Mouse (Mus musculus) B cell, adult (primary cell): ENCODE data around the gene Ubqlnl. TPM values are rescaled to one million over a fixed set of nuclear protein-coding genes. Genes with fewer than 3 reads are reported as not detected.

Experiments used
- total RNA-seq: library from RNA; stranded (reverse); gene quantifications from 4 replicates; pipeline ENCODE4 v1.2.4, GENCODE M21; 2023; ENCODE audit not compliant: inconsistent age

Ubqlnl gene
- not detected in 4 replicates for total RNA-seq

GRCm38 (mm10) chr7:104150456-104150855 is at the start of gene Ubqlnl:
Gene Ubqlnl, minus strand, starts transcription at chr7:104150556.

GRCm38 (mm10) chr7:104195885-104196284 is 45.5 kb upstream of the Ubqlnl start, which contains the start of gene Olfr649:
Gene Olfr649, minus strand, starts transcription at chr7:104195985.

GRCm38 (mm10) chr7:104183292-104183691 is 32.9 kb upstream of the Ubqlnl start, which contains the start of gene Olfr648:
Gene Olfr648, minus strand, starts transcription at chr7:104183392.

GRCm38 (mm10) chr7:104143179-104143578 is 7.2 kb downstream of the Ubqlnl start, which contains the start of gene Ubqln3:
Gene Ubqln3, minus strand, starts transcription at chr7:104143279.

GRCm38 (mm10) chr7:104137305-104137704 is 13.1 kb downstream of the Ubqlnl start, which contains the start of gene Olfr643:
Gene Olfr643, minus strand, starts transcription at chr7:104137405.

GRCm38 (mm10) chr7:104129726-104130125 is 20.6 kb downstream of the Ubqlnl start, which contains the start of gene Ubqln5:
Gene Ubqln5, minus strand, starts transcription at chr7:104129826.

GRCm38 (mm10) chr7:104104757-104104972 is 45.7 kb downstream of the Ubqlnl start, which contains the start of gene Olfr646:
Gene Olfr646, plus strand, starts transcription at chr7:104104873.

Other genes starting within 250 kb of the Ubqlnl start
- gene Olfr65, start 247.1 kb downstream of the Ubqlnl start, total RNA-seq = not detected in 4 replicates
- gene Olfr631, start 221.7 kb downstream of the Ubqlnl start, total RNA-seq = not detected in 4 replicates
- gene Olfr632, start 216.2 kb downstream of the Ubqlnl start, total RNA-seq = not detected in 4 replicates
- gene Olfr633, start 206.1 kb downstream of the Ubqlnl start, total RNA-seq = not detected in 4 replicates
- not detected in 4 replicates for gene Olfr635, start 179.4 kb downstream of the Ubqlnl start, total RNA-seq
- gene Olfr638, start 151.8 kb downstream of the Ubqlnl start, total RNA-seq = not detected in 4 replicates
- 0.16 TPM in 1 of 4 replicates, not detected in the others for gene Olfr639, start 133.3 kb downstream of the Ubqlnl start, total RNA-seq
- gene Olfr640, start 125.0 kb downstream of the Ubqlnl start, total RNA-seq = not detected in 4 replicates
- not detected in 4 replicates for gene Olfr641, start 115.1 kb downstream of the Ubqlnl start, total RNA-seq
- gene Olfr642, start 97.9 kb downstream of the Ubqlnl start, total RNA-seq = not detected in 4 replicates
- gene 4930516K23Rik, start 89.1 kb downstream of the Ubqlnl start, total RNA-seq = not detected in 4 replicates
- gene Olfr644, start 78.7 kb downstream of the Ubqlnl start, total RNA-seq = not detected in 4 replicates
- not detected in 4 replicates for gene Olfr645, start 65.1 kb downstream of the Ubqlnl start, total RNA-seq
- gene Olfr646, start 45.7 kb downstream of the Ubqlnl start, total RNA-seq = 0.27 to 0.29 TPM (median 0.27 TPM) in 3 of 4 replicates, not detected in the other
- gene Ubqln5, start 20.7 kb downstream of the Ubqlnl start, total RNA-seq = not detected in 4 replicates
- not detected in 4 replicates for gene Olfr643, start 13.2 kb downstream of the Ubqlnl start, total RNA-seq
- not detected in 4 replicates for gene Ubqln3, start 7.3 kb downstream of the Ubqlnl start, total RNA-seq
- not detected in 4 replicates for gene Olfm5, start 14.3 kb upstream of the Ubqlnl start, total RNA-seq
- not detected in 4 replicates for gene Olfr648, start 32.8 kb upstream of the Ubqlnl start, total RNA-seq
- not detected in 4 replicates for gene Olfr649, start 45.4 kb upstream of the Ubqlnl start, total RNA-seq
- 0.33 to 0.90 TPM (median 0.54 TPM) in 4 replicates for gene Trim6, start 68.2 kb upstream of the Ubqlnl start, total RNA-seq
- gene Trim34a, start 93.9 kb upstream of the Ubqlnl start, total RNA-seq = 57.6 to 72.3 TPM (median 61.7 TPM) in 4 replicates
- 23.9 to 32.0 TPM (median 28.3 TPM) in 4 replicates for gene Trim5, start 137.5 kb upstream of the Ubqlnl start, total RNA-seq
- 99.6 to 116 TPM (median 109 TPM) in 4 replicates for gene Trim12a, start 164.9 kb upstream of the Ubqlnl start, total RNA-seq
- 1.8 to 3.7 TPM (median 3.2 TPM) in 4 replicates for gene Trim34b, start 178.9 kb upstream of the Ubqlnl start, total RNA-seq
- 49.4 to 56.2 TPM (median 54.7 TPM) in 4 replicates for gene Trim12c, start 202.8 kb upstream of the Ubqlnl start, total RNA-seq
- 24.9 to 30.6 TPM (median 28.9 TPM) in 4 replicates for gene Trim30b, start 219.3 kb upstream of the Ubqlnl start, total RNA-seq